Mouse (Mus musculus) heart, adult 2 months (tissue): ENCODE measurements at regions not wholly inside any gene's neighbourhood (a gene's known extent, or its start where the extent isn't known, plus 50 kb on each side); places are given as distances from the start of the nearest gene placed in this dataset.

ENCODE experiments used
- CTCF ChIP-seq: fragments of 200-600 bp; IDR thresholded peaks from 2 replicates; pipeline ENCODE4 v1.8.1; 2022; ENCODE audit warnings: antibody characterized with exemption, mild to moderate bottlenecking, moderate library complexity
- EP300 ChIP-seq: fragments of 200-500 bp; IDR thresholded peaks from 2 replicates; pipeline ENCODE4 v1.6.1; 2011; ENCODE audit warnings: low read depth, low read length, control low read depth; ENCODE audit not compliant: insufficient read depth
- POLR2A ChIP-seq: fragments of 200-500 bp; IDR thresholded peaks from 2 replicates; pipeline ENCODE4 v1.6.1; 2011; ENCODE audit warnings: mild to moderate bottlenecking, low read depth, low read length, control low read depth; ENCODE audit not compliant: insufficient read depth

DNA sequence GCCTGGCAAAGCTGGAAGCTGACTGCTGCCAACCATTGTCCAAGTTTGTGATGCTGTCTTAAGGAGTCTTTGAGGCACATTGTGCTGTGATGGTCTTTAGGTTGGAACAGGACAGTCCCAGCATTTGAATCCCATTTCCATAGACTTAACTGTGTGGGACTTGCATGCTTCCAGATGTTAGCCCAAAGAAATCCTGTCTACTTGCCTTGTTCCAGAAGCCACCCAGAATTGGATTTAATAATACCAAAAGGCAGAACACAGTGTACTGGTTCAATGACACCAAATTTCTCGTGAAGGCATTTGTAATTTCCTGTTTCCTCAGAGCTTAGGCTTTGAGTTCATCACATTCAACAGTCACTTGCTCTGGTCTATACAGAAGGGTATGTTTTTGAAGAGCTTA, 444.9 kb upstream of the Slc30a5 start:
- TF ChIP-seq CTCF (no peak), POLR2A (no peak), EP300 (no peak)
